Mouse (Mus musculus) liver, embryonic 14.5 days (tissue): ENCODE data around the gene Zfp354b.

ENCODE experiments used
- CTCF ChIP-seq: IDR thresholded peaks from 2 replicates; pipeline ENCODE4 v1.5.1; 2016; ENCODE audit warnings: antibody characterized with exemption, low read depth, control low read depth
- EP300 ChIP-seq: IDR thresholded peaks from 2 replicates; pipeline ENCODE4 v1.6.1; 2016; ENCODE audit warnings: antibody characterized with exemption, low read depth

GRCm38 (mm10) chr11:50966230-50966629, 34.8 kb upstream of the Zfp354b start, which contains the start of gene Olfr1378:
- TF ChIP-seq CTCF: no peak
- TF ChIP-seq EP300: no peak
